Mouse (Mus musculus) heart, adult 8-10 months (tissue): ENCODE data around the gene Ces1e. TPM values are rescaled to one million over a fixed set of nuclear protein-coding genes. Genes with fewer than 3 reads are reported as not detected.

Experiments
- DNase-seq: peaks from one replicate; pipeline ENCODE4 v3.0.0; 2022; ENCODE audit warnings: low spot score
- total RNA-seq, 4 experiments: library from RNA; stranded (reverse); gene quantifications; 2 replicates each; pipeline ENCODE4 v1.2.4; 2022

The Ces1e gene
- total RNA-seq, 4 experiments from 2014 or later, result 0.49 to 1.3 (median 0.81) TPM

GRCm38 (mm10) chr8:93176593-93176992 is 52.8 kb downstream of the Ces1e start:
- DNase-seq, result no peak

- no peak for DNase-seq
Observed at GRCm38 (mm10) chr8:93174554-93174953, 54.9 kb downstream of the Ces1e start.

GRCm38 (mm10) chr8:93171846-93172590 is 57.4 kb downstream of the Ces1e start:
- DNase-seq, result peak; percentile 76

GRCm38 (mm10) chr8:93163363-93163762 is 66.1 kb downstream of the Ces1e start:
- no peak for DNase-seq

- DNase-seq, result no peak
Observed at GRCm38 (mm10) chr8:93151401-93151800, 78.0 kb downstream of the Ces1e start.

Other genes with a start within 250 kb of the Ces1e start
- gene Ces1a, start 181.4 kb downstream of the Ces1e start, total RNA-seq, result not detected
- not detected for gene Ces1b, start 149.6 kb downstream of the Ces1e start, total RNA-seq
- gene Ces1c, start 98.3 kb downstream of the Ces1e start, total RNA-seq, result not detected
- 100 to 1,000 TPM; 274 to 413 (median 315) TPM for gene Ces1d, start 31.8 kb downstream of the Ces1e start, total RNA-seq
- gene Ces1f, start 50.1 kb upstream of the Ces1e start, total RNA-seq, result 1 to 10 TPM in 1 of 4 experiments, under 1 TPM in 3; 0.25 to 1.2 (median 0.57) TPM
- under 1 TPM in 1 of 4 experiments, not detected in 3; 0.19 TPM for gene Ces1g, start 107.7 kb upstream of the Ces1e start, total RNA-seq
- not detected for gene Ces1h, start 150.1 kb upstream of the Ces1e start, total RNA-seq